Mouse (Mus musculus) WW6 (cell line): ENCODE data around the gene Fry.

Experiments used
- DNase-seq: peaks from one replicate; pipeline ENCODE4 v3.0.0-alpha.2; 2013; ENCODE audit warnings: low read depth, low spot score

The Fry gene

DNA sequence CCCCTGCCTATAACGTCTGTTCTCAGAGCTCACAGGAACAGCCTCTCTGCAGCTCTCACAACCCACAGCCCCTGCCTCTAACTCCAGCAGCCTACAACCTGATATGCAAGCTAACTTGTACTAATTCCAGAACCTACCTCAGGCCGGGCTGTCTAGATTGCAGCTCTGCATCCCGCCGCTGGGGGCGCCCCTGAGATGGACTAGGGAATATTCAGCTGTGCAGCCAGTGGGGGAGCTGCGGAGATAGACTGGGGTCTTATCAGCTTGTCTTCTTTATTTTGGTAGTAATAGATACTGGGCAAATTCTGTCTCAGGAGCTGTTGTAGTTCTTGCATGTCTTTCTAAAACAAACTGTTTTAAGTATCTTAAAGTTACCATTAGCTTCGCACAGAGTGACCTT is 101.9 kb downstream of the Fry start:
- DNase-seq, result no peak

DNA sequence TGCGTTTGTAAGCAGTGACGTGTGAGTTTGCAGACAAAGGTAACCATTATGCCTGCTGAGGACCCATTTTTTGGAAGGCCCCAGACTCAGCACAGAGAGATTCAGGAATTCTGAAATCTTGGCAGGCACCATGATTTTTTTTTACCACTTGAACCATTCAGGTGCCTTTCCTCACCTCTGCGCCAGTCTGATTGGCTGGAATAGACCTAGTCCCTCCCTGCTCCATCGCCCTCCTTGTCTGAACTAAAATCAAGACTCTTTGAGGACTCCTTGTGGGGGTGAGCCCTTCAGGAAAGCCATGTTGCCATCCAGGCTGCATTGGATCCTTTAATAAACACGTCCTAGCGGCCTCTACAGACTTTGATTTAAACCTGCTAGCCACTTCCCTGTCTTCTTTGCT is 103.4 kb downstream of the Fry start:
- DNase-seq, result no peak

DNA sequence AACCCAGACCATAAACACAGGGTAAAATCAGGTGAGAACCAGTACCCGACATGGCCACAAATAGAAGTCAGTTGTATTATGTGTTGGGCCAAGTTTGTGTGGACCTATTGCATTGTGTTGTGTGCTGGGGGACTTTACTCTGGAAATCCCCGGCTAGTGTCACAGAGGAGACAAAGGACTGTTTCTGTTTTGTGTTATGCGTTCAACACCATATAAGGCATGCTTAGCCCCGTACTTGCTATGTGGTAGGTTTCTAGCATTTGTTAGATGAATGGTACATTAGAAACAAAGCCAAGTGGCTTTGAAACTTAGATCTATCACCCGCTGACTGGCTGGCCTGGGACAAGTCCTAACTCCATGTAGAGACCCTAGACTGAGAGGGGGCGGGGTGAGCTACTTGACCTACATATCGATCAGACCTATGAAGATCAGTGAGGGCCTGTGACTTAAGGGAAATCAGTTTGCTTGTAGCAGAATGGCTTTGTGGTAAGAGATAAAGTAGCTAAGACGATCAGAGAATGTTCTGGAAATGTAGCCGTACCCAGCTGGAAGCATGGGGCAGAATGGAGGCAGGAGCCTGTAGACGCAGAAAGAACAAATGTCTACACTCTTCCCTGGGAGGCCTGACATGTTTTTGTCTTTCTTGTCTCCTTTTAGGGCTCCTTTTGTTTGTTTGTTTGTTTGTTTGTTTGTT is 105.2 kb downstream of the Fry start:
- no peak for DNase-seq

DNA sequence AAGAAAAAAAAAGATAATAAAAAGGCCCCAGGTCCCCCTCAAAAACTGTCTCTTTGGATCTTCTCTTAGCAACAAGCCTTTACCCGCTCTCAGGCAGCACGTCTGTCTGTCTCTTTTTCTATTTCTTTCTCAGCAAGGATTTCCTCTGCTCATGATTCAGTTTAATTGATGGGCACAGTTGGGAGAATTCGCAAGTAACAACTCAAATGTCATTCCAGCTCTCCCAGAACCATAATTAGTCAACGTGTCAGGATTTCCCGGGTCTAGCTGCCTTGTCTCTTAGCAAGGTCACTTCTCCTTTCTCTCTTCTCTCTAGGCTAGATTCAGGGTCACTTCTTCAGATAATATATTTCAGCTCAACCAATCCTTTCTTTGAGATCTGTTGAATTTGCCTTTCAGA is 110.6 kb downstream of the Fry start:
- no peak for DNase-seq

DNA sequence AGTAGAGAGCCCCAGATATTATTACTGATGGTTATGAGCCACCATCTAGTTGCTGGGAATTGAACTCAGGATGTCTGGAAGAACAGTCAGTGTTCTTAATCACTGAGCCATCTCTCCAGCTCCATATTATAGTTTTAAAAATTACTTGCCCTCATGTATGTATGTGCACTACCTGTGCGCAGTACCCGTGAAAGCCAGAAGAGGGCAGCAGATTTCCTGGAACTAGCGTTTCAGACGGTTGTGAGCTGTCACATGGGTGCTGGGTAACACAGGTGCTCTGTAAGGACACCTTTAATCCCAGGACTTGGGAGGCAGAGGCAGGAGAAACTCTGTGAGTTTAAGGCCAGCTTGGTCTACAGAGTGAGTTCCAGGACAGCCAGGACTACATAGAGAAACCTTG is 111.3 kb downstream of the Fry start:
- DNase-seq, result no peak

DNA sequence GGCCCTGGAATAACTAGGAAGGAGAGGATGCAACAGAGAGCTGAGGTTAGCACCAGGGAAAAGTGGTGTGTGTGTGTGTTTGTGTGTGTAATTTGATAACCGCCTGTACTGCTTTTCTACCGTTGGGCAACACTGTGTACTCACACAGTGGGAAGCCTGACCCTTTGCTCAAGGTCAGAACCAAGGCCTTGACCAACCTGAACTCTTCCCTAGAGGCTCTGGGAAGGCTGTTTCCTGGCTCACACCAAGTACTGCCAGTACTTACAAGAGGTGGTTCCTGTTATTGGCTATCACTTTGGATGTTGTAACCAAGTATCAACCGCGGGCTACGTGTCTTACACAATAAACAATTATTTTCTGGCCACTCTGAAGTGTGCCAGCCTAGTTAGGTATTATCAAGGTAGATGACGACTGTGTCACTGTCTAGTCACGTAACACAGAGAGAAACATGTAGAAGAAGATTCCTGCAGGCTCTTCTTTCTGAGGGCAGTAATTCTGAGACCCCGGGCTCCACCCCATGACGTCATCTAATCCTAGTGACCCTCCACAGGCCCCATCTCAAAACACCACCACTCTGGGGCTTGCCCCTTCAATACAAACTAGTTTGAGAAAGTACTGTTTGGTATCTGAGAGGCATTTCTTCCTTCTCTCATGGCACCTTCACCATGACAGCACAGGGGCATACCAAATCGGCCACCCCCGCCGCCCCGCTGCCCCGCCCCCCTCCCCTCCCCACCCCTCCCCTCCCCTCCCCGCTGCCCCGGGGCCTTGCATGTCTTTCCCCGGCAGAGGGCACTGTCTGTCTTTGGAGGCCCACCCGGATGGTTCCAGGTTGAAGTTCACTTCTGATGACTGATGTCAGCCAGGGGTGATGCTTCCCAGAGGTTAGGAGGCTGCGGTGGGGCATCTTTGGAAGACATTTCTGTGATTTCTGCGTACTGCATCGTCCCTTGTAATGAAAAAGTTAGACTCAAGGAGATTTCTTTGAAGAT is 114.0 kb downstream of the Fry start:
- no peak for DNase-seq

DNA sequence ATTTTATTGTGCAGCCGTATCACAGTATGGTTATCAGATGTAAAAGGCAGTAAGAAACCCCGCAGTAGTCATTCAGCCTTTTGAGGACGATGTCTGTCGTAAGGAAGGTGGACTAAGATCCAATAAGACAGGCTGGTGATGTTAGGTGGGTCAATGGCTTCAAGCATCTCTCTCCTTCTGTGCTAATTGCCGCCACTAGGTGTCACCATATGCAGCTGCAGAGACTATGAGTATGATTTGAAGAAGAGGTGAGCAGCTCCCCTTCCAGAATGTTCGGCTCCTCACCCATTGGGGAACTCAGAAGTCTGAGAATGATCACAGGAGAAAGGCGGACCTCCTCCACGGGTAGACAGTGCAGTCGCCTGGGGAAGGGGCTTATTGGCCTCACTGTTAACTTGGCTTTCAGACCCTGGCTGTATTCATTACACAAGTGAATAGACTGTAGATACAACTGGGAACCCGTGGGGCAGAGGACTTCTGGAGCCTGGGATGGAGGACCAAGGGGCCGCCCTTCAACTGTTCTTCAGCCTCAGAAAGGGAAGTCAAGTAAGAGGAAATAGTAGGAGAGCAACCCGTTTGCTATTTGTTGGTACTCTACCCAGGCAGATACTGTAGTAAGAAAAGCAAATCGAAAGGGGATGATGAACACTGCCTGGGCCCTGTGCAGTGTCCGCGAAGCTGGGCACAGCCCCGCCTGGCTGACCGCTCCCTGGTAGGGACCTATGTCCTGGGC is 114.9 kb downstream of the Fry start:
- no peak for DNase-seq

DNA sequence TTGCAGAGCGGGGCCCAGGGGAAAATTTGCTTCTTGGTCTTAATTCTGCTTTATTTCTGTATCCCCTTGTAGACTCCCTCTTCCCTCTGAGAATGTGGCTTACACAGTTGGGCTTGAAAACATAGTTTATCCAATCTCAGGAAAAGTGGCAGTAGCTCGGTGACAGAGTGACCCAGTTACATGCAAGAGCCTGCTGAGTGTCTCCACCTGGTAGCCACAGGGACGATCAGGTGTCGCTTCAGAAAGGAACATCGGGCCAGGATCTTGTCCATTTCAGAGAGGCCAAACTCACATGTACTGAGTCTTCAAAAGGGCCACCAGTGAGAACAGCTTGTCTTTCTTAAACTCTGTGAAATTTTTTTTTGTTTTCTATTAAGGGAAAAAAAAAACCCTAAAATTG is 117.5 kb downstream of the Fry start:
- no peak for DNase-seq

DNA sequence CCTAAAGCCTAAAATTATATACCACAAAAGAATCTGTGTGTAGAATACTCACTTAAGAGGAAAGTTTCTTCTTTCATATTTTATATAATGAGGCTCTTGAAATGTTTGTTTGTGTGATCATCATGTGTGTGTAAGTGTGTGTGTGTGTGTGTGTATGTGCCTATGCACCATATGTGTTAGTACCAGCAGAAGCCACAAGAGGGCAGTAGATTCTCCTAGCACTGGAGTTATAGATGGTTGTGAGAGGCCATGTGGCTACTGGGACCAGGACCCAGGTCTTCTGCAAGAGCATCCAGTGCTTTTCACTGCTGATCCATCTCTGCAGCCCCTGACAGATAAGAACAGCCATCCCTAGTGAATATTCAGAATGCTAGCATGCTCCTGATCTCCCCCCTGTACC is 118.2 kb downstream of the Fry start:
- DNase-seq, result no peak

DNA sequence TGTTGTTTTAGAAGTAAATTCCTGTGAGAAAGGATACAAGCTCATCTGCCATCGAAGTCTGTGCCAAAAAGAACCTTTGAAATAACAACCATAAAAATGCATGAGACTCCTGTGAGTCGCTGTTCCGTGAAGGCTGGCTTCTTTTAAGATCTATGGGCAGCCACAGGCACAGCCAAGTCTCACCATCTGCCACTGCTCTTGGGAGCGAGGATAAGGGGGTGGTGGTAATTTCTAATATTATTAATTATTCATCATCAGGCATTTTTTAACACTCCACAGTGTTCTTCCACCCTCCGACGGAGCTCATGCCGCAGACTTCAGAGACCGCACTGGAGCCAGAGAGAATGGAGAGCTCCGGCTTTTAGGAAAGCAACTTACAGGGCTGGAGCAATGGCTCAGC is 123.2 kb downstream of the Fry start:
- no peak for DNase-seq

DNA sequence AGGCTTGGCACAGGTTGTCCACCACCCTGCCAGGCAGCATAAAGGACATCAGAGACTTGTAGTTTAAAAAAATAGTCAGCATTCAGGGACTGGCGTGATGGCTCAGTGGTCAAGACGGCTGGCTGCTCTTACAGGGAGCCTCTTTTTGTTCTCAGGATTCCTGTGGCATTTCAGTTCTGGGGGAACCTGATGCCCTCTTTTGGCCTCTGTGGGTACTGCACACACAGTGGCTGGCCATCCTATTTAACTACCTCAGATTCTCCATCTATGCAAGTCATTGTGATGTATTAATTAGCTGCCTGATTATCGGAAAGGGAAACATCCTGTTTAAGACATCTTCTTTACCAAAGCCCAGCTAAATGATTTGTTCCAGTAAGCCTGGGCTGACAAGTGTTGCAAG is 128.3 kb downstream of the Fry start:
- no peak for DNase-seq

DNA sequence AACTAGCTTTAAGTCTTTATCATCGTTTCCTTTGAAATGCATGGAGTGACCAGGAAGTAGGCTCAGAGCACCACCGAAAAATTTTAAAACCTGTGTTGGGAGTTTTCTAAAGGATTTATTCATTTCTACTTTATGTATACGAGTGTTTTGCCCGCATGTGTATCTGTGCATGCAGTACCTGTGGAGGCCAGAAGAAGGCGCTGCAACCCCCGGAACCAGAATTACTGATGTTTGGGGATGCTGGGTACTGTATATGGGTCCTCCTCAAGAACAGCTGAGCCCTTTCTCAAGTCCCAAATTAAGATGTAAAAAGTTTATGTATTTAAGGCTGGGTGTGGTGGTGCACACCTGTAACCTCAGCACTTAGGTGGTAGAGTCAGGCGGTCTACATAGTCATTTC is 139.3 kb downstream of the Fry start:
- no peak for DNase-seq

DNA sequence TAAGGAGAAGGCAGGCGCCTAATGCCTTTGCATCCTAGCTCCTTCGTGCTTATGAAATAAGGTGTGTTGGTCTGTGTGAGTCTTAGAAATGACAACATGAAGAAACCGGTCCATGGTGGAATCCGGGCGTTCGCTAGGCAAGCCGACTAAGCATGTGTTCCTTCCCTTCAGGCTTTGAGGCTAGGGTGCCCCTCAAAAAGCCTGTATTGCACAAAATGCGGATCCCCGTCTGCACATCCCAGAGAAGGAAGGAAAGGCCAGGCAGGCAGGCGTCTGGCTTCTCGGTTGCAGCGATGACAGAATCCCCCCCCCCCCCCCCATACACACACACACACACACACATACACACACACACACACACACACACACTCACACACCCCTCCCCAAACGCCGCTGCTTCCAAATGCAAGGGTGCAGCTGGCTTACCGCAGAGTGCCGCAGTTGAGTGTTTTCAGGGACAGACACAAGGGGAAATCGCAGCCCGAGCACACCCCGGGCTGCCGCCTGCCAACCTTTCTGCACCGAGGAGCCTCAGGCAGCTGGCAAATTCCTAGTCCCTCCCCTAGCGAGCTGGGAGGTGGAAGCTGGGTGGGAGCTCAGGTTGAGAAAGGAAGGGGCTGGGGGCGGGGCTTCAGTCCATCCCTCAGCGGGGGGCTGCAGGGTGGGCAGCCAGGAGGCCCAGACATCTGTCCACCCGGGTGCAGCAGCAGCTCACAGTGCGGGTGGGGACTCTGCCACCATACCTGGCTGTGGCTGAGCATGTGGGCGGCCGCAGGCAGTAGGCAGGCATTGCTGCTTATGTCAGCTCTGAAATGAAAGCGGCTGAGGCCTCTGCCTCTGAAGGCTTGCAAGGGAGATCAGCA is 141.0 kb downstream of the Fry start:
- DNase-seq, result no peak

DNA sequence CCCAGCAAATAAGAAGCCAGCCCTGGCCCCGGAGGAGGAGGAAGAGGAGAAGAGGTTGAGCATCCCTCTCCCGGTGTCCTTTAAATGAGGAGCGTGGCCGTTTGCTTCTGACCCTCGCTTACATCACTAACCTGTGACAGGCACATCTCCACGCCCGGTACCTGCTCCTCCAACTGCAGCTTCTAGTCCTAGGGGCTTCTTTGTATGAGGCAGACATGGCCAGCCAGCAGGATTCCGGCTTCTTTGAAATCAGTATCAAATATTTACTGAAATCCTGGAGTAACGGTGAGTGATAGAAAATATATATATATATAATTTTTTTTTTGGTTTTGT is 141.6 kb downstream of the Fry start:
- no peak for DNase-seq

DNA sequence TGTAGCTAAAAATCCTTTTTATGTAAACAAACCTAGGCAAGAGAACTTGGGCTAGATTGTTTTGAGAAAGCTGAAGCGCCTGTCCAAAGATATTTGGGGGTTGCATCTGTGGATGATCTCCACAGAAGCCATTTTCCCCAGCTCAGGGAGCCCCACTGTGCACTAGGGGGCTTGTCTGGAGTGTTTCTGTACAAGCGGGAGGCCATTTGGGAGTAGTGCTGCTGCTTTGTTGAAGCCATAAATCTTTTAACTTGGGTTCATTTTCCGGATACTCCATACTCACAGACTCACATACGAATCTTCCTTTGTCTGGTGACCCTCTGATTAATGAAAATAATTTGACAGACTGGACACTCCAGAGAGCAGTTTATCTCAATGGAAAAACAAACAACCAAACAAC is 142.9 kb downstream of the Fry start:
- no peak for DNase-seq

DNA sequence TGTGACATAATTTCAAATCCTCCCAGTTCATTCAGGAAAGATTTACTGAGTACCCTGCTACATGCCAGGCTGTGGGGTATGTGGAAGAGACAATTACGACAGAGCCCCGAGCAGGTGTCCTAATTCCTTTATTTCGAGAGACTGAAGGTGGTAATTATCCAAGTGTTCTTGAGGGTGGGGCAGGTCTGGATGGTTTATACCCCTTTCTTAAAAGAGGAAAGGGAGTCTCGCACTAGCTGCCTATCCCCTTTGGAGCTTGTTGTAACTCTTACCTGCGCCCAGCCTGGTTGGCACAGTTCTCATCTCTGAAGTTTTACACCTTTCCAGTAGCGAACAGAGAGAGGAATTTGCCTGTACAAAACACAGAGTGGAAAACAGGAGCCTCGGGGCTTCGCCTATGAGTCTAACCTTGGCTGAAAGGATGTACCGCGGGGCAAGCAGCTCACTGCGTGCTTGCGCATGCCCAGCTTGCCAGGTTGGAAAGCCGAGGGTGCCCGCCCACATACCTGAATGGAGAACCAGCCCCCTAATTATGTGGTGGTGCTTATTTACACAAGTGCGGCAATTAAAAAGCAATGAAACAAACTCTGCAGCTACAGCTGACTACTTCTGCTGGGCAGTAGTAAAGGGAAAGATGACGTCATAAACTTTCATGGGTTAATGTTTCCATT is 143.7 kb downstream of the Fry start:
- no peak for DNase-seq

DNA sequence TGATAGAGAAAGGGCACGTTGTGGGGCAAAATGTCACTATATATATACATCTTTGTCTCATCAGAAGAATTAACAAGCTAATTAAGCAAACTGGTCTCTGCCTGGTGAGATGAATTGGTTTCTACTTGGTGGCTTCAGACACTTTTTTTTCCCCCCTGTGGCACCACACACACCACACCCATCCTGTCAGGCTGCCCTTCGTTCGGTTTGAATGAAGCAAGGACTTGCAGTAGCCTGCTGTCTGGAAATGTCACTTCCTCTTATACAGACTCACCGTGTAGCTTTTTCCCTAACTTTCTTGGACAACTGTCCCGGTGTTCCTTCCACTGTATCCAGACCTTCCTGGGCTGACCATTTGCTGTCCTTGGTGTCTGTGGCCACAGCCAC is 144.3 kb downstream of the Fry start:
- no peak for DNase-seq

DNA sequence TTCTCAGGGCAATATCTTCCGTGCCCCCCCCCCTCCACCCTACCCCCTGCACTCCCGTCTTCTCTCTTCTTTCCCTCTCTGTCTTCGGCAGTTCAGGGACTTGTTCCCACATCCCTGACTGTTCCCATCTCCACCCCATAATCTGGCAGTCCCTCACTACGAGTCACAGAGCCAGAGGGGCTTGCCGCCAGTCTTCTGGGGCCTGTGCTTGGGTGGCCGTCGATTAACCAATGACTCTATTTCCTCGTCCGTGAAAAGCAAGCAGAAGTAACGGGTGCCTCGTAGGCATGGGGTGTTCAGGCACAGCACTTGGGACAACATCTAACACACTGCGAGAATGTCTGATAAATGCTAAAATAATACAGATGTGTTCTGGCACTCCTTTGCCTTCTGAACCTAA is 144.7 kb downstream of the Fry start:
- DNase-seq, result no peak

DNA sequence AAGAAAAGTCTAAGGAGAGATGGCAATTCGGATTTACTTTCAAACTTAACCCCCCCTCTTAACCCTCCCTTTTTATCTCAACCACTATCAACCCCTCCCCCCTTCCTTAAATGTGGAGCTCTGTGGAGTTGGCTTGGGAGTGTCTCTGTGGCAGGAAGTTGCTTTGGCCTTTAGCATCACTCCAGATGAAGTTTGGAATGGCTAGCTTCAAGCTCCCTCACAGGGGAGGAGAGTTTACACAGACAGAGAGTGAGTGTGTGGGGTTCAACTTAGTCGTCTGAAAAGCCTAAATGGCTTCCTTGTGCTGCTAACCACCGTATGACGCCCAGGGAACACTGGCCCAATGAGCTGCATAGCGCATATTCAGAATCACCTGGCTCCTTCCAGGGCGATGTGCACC is 145.2 kb downstream of the Fry start:
- DNase-seq, result no peak

DNA sequence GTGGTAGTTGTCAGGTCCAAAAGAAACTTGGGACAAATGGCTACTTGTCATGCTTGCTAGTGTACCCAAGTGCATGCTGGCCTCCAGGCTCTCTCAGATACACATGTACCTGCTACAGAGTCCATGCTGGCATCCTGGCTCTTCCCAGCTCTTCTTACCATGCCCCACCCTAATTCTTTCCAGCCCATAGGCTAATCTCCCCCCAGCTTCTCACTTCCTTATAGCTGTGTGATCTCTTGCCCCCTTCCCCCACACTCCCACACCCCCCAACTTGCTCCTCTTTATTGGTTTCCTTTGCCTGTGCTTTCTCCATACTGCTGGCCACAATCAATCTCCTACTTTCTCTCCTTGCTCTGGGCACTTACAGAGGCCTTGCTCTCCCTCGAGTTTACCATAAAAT is 146.6 kb downstream of the Fry start:
- no peak for DNase-seq

DNA sequence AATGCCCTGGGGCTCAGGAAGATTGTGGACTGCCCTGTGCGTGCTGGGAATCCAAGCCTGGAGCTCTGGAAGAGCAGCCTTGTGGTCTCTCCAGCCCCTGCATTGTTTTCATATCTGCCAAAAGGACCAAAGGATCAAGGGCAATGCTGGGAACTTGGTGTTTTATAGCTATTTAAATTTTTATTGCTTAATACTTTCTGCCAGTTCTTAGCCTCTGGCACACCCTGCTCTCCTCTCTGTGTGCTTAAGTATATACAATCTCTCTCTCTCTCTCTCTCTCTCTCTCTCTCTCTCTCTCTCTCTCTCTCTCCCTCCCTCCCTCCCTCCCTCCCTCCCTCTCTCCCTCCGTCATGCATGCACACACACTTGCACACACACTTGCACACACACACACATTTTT is 147.5 kb downstream of the Fry start:
- DNase-seq, result no peak
